Mouse (Mus musculus) left cerebral cortex, adult 18-20 months (tissue): ENCODE data around the gene Thap11. TPM values are rescaled to one million over a fixed set of nuclear protein-coding genes. Genes with fewer than 3 reads are reported as not detected.

Experiments used
- DNase-seq, 2 experiments: peaks; one replicate each; pipeline ENCODE4 v3.0.0; 2021 to 2022; ENCODE audit warnings: low spot score in 2 of 2, mixed read lengths in 1 of 2
- total RNA-seq, 2 experiments: library from RNA; stranded (reverse); gene quantifications; 2 replicates each; pipeline ENCODE4 v1.2.3; 2021

The Thap11 gene
- total RNA-seq, 2 experiments from 2014 or later, result 40.8 to 41.6 TPM

DNA sequence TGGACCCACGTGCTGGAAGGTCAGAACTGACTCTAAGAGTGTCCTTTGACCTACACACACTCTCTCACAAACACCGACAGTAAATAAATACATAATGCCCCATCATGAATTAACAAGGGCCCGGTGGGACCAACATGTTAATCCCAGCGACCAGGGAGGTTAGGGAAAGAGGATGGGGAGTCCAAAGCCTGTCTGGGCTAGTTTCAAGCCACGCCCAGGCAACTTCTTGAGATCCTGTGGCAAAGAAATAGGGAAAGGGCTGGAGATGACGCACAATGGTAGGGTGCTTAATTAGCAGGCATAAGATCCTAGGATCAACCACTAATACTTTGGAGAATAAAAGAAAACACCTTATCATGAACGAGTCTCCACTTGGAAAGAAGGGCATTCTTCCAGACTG lies 4.3 kb upstream of the Thap11 start:
- no peak for DNase-seq

DNA sequence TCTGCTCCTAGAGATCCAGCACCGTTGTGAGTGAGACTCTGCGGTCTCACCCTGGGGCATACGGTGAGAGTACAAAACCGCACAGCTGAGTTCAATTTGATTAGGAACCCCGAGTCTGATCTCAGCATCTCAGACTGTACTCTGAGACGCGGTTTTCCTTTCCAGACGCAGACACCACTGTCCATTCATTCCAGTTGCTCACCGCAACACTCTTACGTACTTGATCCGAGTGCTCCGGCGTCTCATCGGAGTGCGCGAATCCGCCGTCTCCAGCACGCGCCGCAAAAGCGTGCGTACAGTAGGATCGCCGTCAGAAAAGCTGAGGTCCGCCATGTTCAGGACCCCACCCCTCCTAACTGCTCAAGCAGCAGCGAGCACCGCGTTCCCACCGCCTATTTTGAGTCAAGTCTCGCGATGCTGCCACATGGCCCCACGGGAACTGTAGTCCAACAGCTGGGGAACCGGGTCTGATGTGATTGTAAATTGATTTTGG lies 3.2 kb upstream of the Thap11 start:
- peak; percentile 89 to 91 for DNase-seq

DNA sequence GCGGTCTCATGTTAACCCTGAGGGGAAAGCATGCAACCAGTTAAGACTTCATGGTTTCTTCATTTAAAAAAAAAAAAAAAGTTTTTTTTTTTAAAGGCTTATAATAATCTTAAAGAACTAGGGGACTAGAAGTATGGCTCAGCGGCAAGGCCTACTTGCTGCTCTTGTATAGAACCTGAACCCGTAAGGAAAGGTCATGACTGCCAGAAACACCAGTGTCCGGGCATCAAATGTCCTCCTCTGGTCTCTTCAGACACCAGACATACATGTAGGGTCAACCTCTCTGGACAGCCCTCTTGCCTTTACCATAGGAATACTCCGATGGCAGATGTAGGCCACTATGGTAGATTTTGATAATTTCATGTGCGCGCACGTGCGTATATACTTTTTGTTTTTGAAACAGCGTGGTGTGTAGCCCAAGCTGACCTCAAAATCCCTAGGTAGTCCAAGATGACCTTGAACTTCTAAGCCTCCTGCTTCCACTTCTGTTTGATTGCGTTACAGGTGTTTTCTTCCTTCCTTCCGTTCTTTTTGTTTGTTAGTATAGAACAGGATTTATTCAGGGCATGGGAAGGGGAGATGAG lies 2.7 kb upstream of the Thap11 start:
- DNase-seq, result no peak

DNA sequence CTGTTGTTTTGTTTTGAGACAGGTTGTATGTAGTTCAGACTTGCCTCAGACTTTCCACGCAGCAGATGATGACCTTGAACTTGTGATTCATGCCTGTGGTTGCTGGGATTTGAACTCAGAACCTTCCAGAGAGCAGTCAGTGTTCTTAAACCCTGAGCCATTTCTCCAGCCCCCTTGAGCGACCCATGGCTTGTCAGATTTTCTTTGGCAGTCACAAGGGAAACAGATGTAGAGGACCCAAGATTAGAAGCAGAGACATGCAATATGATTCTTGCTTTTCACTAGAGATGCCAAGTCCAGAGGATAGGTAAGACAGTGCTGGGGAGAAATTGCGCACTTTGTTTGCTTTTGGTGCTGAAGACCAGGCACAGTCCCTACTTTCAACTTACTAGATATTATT lies 1.8 kb upstream of the Thap11 start, which contains the start of gene Cenpt:
Cenpt (minus strand) TSS at position 101 of the 400 bp plus-strand sequence.
- no peak for DNase-seq

DNA sequence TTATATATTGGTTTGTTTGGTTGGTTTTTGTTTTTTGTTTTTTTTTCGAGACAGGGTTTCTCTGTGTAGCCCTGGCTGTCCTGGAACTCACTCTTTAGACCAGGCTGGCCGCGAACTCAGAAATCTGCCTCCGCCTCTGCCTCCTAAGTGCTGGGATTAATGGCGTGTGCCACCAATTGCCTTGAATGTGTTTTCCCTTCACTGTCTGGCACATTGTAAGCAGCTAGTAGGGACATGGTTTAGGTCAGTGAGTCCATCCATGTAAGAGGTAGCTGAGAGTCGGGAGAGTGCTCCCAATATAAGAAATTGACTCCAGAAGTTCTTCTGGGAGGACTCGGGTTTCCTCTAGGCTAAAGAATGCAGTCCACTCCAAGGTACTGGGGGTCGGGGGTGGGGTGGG lies 629 bp upstream of the Thap11 start:
- no peak for DNase-seq

DNA sequence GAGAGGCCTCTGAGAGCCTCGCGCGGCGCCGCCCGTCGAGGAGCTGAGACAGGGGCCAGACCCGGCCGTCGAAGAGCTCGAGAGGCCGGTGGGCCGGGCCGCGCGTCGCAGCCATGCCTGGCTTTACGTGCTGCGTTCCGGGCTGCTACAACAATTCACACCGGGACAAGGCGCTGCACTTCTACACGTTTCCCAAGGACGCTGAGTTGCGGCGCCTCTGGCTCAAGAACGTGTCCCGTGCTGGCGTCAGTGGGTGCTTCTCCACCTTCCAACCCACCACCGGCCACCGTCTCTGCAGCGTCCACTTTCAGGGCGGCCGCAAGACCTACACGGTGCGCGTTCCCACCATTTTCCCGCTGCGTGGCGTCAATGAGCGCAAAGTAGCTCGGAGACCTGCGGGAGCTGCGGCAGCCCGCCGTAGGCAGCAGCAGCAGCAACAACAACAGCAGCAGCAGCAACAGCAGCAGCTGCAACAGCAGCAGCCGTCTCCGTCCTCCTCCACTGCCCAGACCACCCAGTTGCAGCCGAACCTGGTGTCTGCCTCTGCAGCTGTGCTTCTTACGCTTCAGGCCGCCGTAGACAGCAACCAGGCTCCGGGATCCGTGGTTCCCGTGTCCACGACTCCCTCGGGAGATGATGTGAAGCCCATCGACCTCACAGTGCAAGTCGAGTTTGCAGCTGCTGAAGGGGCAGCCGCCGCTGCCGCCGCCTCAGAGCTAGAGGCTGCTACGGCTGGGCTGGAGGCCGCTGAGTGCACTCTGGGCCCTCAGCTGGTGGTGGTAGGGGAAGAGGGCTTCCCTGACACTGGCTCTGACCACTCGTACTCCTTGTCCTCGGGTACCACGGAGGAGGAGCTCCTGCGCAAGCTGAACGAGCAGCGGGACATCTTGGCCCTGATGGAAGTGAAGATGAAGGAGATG lies 576 bp downstream of the Thap11 start:
- DNase-seq, result peak; percentile 47 to 61

DNA sequence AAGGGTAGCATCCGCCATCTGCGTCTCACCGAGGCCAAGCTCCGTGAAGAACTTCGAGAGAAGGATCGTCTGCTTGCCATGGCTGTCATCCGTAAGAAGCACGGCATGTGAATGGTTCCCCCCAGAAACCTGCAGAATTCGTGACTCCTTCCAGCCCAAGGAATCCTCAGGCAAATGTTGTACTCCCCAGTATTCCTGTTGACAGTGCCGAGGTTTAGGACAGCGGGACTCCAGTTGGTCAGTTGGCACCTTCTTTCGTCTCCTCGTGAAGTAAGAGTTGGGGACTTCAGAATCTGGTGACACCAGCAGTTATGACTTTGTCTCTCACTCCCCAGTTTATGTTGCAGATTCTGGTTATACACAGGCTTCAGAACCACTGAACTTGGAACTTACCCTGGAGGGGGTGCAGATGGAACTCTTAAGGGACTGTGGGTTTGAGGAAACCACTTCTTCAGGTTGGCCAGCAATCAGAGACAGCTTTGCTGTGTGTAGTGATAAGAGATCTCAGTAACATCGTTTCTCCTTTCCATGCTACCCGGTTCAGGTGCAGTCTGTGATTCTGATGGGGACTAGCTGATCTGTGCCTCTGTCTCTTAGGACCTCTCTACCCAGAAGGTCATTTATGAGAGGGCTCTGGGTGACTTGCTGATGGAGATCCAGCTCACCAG lies 1.4 kb downstream of the Thap11 start:
- no peak for DNase-seq

DNA sequence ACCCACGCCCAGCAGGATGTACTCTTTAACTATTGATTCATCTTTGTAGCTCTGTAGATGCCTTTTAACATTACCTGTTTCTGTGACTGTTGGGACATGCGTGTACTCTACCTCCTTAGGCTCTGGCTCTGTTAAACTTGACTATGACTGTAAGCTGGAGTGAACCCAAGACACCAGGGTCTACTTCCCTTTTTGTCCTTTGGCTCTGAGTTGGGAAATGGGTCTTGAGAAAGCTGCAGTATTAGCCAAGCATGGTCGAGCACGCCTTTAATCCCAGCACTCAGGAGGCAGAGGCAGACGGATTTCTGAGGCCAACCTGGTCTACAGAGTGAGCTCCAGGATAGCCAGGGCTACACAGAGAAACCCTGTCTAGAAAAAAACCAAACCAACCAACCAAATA lies 3.6 kb downstream of the Thap11 start:
- no peak for DNase-seq

DNA sequence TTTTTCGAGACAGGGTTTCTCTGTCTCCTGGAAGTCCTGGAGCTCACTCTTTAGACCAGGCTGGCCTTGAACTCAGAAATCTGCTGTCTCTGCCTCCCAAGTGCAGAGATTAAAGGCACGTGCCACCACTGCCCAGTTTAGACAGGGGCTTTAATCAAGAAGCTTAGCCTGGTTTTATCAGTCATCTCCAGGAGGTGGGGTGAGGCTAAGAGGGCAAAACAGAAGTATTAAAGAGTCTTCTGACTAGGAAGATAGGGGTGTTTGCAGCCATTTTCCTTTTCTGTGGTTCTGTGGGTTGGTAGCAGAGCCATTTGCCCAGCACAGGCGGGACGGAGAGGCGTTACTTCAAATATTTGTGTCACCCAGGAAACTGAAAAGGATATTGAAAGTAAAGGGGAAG lies 4.4 kb downstream of the Thap11 start:
- no peak for DNase-seq

DNA sequence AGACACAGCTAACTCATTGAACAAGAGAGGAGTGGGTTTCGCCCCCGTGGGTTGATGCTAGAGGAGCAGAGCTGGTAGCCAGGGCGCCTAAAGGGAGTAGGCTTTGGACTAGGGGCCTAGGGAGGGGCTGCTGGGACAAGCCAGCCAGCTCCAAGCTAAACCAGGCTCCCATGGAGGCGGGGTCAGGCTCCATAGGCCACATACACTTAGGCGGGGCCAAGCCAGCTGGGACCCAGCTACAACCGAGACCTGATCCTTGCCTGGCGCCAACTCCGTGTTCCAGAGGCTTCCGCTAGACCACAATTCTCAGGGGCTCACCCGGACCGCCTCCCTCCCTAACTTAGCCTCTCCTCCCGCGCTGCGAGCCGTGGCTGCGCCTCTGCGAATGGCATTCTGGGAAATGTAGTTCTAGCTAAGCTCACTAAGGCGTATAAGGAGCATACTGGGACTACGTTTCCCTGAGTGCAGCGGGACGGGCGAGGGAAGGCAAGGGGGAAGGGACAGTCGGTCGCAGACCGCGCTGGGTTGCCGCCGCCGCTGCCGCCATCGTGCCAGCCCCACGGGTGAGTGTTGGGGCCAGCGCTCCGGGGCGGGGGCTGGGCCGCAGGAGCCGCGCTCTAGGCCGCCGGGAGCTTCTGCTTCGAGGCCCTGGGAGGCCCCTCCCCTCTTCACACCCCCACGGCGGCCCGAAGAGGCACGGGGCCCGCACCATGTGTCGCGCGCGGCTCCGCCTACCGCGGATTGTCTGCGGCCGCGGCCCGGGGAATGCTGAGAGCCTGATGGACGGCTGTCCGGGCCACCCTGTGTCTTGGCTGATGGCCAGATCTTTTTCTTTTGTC lies 5.4 kb downstream of the Thap11 start, which contains the start of gene Nutf2:
Nutf2 (plus strand) TSS at position 438 of the 839 bp plus-strand sequence.
- peak; percentile 87 to 92 for DNase-seq

DNA sequence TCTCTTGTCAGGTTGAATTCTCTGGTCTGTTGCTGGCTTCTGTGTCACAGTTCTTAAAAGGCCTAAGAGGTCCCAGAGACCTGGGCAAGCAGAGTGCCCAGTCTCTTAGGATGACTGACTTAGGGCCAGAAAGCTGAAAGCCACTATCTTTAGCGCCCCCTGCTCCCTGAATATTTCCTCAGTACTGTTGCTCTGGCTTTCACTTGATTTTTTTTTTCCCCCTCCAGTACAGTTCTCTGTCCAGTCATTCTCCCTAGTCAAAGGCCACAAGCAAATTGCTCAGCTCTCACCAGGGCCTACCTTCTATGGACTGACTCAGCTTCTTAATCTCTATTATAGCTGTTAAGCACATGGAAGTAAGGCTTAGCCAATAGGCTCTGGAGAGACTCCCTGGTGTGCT lies 7.0 kb downstream of the Thap11 start:
- no peak for DNase-seq

DNA sequence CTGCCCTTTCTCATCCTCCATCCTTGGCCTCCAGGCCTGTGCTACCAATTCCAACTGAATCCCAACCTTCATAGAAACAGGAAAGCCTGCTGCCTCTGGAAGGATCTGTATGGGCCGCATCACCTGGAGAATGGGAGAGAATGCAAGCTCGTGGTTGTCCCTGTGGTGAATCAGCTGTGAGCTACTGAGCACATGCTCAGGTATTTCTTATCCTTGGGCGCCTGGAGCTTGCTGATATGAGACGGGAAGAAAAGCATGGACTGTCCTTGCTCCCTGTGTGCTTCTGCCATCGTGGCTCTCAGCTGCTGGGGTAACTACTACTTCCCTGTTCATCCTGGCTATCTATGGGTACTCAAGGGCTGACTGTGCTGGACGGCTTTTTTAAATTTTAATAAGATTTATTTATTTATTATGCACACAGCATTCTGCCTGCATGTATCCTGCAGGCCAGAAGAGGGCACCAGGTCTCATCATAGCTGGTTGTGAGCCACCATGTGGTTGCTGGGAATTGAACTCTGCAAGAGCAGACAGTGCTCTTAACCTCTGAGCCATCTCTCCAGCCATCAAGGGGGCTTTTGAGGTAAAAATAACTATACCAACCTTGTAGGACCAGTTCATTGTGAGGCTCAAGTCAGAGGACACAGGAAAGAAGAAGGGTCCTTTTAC lies 11.6 kb downstream of the Thap11 start:
- DNase-seq, result no peak

DNA sequence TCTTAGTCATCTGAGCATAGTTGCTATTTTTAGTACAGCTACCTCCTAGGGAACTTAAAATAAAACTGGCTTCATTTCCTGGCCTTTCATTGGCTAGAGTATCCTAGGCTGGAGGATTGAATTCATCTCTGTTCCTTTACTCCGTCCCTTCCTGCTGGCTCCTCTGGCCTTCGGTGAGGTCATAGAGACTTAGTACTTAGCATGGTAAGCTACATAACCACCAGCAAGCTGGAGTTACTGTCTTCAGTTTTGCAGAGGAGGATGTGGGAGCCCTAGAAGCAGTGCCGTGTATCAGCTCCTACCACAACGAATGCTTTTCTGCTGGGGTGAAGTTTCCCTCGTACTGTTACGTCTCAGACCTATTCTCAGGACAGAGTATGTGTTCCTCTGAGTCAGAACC lies 19.4 kb downstream of the Thap11 start:
- no peak for DNase-seq

DNA sequence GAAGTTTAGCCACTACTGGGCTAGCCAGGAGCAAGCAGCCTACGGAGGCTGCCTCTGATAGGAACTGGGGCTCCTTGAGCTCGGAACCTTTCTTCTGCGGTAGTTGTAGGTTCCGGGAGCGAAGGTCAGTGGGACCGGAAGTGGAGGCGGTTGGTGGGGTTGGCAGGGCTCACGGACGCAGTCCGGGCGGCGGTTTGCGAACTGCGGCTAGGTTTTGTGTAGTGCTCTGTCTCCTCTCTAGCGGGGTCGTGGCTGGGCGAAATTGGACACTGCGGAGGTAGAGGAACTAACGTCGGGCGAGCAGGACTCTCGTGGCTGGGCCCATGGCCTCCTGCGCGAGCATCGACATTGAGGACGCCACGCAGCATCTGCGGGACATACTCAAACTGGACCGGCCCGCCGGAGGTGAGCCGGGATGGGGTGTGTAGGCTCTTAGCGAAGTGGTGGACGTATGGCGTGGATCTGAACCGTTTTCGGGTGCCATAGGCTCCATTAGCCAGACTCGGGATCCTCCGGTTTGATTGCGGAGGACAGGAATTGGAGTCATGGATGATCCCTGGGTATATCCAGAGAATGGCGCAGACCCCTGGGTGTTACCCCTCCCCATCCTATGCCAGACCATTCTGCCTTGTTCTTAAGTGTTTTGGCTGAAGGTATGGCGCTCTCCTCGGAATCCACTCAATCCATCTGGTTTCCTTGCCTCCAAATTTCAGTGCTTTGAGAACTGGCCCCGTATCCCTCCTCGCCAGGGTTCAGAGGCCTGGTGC lies 26.0 kb downstream of the Thap11 start, which contains the start of gene Edc4:
Edc4 (plus strand) TSS at position 128 of the 767 bp plus-strand sequence.
- peak; percentile 84 for DNase-seq

DNA sequence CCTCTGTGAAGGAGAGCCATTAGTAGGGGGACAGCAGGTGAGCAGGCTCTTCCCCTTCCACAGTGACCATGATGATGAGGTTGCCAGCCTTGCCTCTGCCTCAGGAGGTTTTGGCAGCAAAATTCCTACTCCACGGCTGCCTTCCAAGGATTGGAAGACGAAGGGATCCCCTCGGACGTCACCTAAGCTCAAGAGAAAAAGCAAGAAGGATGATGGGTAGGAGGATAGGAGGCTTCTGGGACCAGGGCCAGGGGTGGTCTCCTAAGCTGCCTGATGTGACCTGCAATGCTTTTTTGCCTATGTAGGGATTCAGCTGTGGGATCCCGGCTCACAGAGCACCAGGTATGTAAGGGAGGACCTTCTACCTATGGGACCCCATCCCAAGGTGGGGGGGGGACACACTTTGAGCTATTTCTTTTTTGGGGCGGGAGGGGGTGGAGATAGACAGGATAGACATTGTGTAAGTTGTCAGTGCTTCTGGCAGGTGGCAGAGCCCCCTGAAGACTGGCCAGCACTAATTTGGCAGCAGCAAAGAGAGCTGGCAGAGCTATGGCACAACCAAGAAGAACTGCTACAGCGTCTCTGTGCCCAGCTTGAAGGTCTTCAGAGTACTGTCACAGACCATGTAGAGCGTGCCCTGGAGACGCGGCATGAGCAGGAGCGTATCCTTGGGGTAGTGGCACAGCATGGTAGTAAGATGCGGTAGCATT lies 35.0 kb downstream of the Thap11 start:
- no peak for DNase-seq

DNA sequence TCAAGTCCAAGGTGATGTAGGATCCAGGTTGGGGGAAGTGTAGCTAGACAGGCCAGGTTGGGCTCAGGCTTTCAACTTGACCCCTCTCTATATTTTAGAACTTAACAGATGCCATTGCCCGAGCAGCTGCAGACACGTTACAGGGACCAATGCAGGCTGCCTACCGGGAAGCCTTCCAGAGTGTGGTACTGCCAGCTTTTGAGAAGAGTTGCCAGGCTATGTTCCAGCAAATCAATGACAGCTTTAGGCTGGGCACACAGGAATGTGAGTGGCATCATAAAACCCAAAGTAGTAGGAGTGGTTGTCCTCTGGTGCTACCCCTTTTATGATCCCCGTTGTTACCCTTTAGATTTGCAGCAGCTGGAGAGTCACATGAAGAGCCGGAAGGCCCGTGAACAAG lies 35.9 kb downstream of the Thap11 start:
- DNase-seq, result peak; percentile 55 to 60

DNA sequence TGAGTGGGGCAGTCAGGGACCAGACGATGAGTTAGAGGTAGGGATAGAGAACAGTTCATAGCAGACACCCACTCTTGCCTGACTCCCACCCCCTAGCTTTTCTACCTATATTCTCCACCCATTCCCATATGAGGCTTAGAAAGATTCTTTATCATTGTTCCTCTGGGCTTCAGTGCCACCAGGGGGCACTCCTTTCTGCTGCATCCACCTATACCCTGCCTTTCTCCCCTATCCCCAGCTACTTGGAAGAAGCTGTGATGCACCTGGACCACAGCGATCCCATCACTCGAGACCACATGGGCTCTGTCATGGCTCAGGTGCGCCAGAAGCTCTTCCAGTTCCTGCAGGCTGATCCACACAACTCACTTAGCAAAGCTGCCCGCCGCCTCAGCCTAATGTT lies 37.5 kb downstream of the Thap11 start:
- DNase-seq, result peak in 1 of 2 experiments; percentile 41

DNA sequence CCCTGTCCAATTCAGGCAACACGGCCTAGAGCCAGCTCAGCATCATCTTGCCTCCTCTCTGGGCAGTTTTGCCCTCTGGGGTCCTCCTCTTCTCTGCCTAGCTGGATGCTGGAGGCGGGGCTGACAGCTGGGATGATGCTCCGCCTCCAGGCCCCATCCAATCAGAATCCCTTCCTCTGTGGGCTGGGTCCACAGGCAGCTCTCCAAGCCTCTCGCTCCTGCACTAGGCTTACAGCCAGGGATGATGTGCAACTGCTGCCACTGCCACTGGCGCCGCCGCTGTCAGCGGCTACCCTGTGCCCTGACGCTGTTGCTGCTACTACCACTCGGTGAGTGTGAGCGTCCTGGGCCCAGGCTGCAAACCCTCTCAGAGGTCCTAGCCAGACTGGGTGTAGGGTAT lies 38.4 kb downstream of the Thap11 start, which contains the start of gene Nrn1l:
Nrn1l (plus strand) TSS at position 229 of the 400 bp plus-strand sequence.
- peak; percentile 73 to 82 for DNase-seq
